15 mouse cellular contexts compared by ENCODE assay signal in genomic region chr17:27675453-27675852, GRCm38 (mm10). TPM values are rescaled to one million over a fixed set of nuclear protein-coding genes. Genes with fewer than 3 reads are reported as not detected.
DNase-seq lines count a peak whose midpoint lies in the region; ATAC-seq and TF ChIP-seq lines count a peak whose summit lies in the region.
"Had no signal": no experiment of that assay in that cellular context is flagged by ENCODE, and none has a peak within 500 bp of the region (broad histone marks: within the 10 kb centered on the region; RNA-seq: fewer than 3 reads in every experiment).

No protein-coding gene starts in this region.

- WGBS in intestine, postnatal 0 days = 48% methylated on average over 9 of the region's 9 CpGs
- 62% methylated on average over 9 of the region's 9 CpGs for WGBS in intestine, embryonic 16.5 days
- 46% methylated on average over 9 of the region's 9 CpGs for WGBS in stomach, postnatal 0 days

- peak; percentile 52 for TF ChIP-seq CTCF in intestine, postnatal 0 days (IDR thresholded peaks at IDR 0.05; ENCODE audit: low read depth)
- peak; percentile 47 for TF ChIP-seq CTCF in stomach, postnatal 0 days (IDR thresholded peaks at IDR 0.05; ENCODE audit: low read depth)

- H3K9ac ChIP-seq in intestine, postnatal 0 days (ENCODE audit: low read depth, low read length) = no peak overlapping the region
- H3K9ac ChIP-seq in intestine, embryonic 16.5 days (ENCODE audit: low read depth, low read length) = no peak overlapping the region
- H3K9ac ChIP-seq in stomach, postnatal 0 days (ENCODE audit: low read length) = no peak overlapping the region
- H3K9ac ChIP-seq: limb, embryonic 12.5 days had no signal

- H3K4me3 ChIP-seq in intestine, postnatal 0 days (ENCODE audit: low read depth, low read length) = no peak overlapping the region
- no peak overlapping the region for H3K4me3 ChIP-seq in intestine, embryonic 16.5 days (ENCODE audit: low read length)
- H3K4me3 ChIP-seq in stomach, postnatal 0 days (ENCODE audit: low read depth, low read length) = no peak overlapping the region
- H3K4me3 ChIP-seq: limb, embryonic 12.5 days had no signal

- H3K36me3 ChIP-seq in intestine, postnatal 0 days (ENCODE audit: control insufficient read depth, insufficient read depth) = no peaks in the 10 kb centered on the region
- no peaks in the 10 kb centered on the region for H3K36me3 ChIP-seq in intestine, embryonic 16.5 days (ENCODE audit: control insufficient read depth, insufficient read depth, low read length)
- H3K36me3 ChIP-seq in stomach, postnatal 0 days (ENCODE audit: control insufficient read depth, insufficient read depth, low read length) = no peaks in the 10 kb centered on the region
- H3K36me3 ChIP-seq: limb, embryonic 12.5 days had no signal

- H3K4me1 ChIP-seq in intestine, postnatal 0 days (replicated peaks; ENCODE audit: control insufficient read depth, insufficient read depth, low read length) = peaks cover 4% of the 10 kb centered on the region; the same call in 1 of the 2 replicates
- peaks cover 9% of the 10 kb centered on the region for H3K4me1 ChIP-seq in intestine, embryonic 16.5 days (ENCODE audit: control insufficient read depth, insufficient read depth, low read length)
- H3K4me1 ChIP-seq in stomach, postnatal 0 days (replicated peaks; ENCODE audit: control insufficient read depth, insufficient read depth) = no peaks in the 10 kb centered on the region
- H3K4me1 ChIP-seq: limb, embryonic 12.5 days had no signal

- no peak overlapping the region for H3K4me2 ChIP-seq in intestine, postnatal 0 days (replicated peaks; ENCODE audit: low read depth)
- no peak overlapping the region for H3K4me2 ChIP-seq in intestine, embryonic 16.5 days (ENCODE audit: low read depth, low read length)
- H3K4me2 ChIP-seq in stomach, postnatal 0 days (replicated peaks; ENCODE audit: low read depth) = no peak overlapping the region
- H3K4me2 ChIP-seq: limb, embryonic 12.5 days had no signal

- no peak overlapping the region for H3K27ac ChIP-seq in intestine, postnatal 0 days (ENCODE audit: low read depth, low read length)
- H3K27ac ChIP-seq in intestine, embryonic 16.5 days (ENCODE audit: low read length) = no peak overlapping the region
- no peak overlapping the region for H3K27ac ChIP-seq in stomach, postnatal 0 days (replicated peaks)
- H3K27ac ChIP-seq: limb, embryonic 12.5 days had no signal

- no peak for ATAC-seq in CD4-positive, CD25-positive, alpha-beta regulatory T cell, adult 4 months
- ATAC-seq in intestine, postnatal 0 days = no peak
- no peak for ATAC-seq in intestine, embryonic 16.5 days
- no peak for ATAC-seq in stomach, postnatal 0 days (ENCODE audit: low FRiP score, low TSS enrichment)

- no peaks in the 10 kb centered on the region for H3K9me3 ChIP-seq in intestine, postnatal 0 days (ENCODE audit: control insufficient read depth)
- H3K9me3 ChIP-seq in intestine, embryonic 16.5 days (ENCODE audit: control insufficient read depth, low read length) = no peaks in the 10 kb centered on the region
- H3K9me3 ChIP-seq in stomach, postnatal 0 days (ENCODE audit: control insufficient read depth, low read length) = no peaks in the 10 kb centered on the region
- H3K9me3 ChIP-seq: limb, embryonic 12.5 days had no signal

- DNase-seq in CD4-positive, CD25-positive, alpha-beta regulatory T cell, adult 2 months (ENCODE audit: low read depth, low spot score) = peak; percentile 28
- DNase-seq in lung, postnatal 10 days = peak; percentile 27
- no peak for DNase-seq in lung, postnatal 4 days
- no peak for DNase-seq in stomach, postnatal 0 days (ENCODE audit: low spot score)
- DNase-seq in layer of hippocampus, adult 9-10 months (ENCODE audit: low spot score) = no peak
- DNase-seq: adrenal gland, postnatal 10 days; gastrocnemius, postnatal 36 days had no signal

- no peaks in the 10 kb centered on the region for H3K27me3 ChIP-seq in intestine, postnatal 0 days (replicated peaks; ENCODE audit: control insufficient read depth, insufficient read depth, low read length)
- H3K27me3 ChIP-seq in intestine, embryonic 16.5 days (replicated peaks; ENCODE audit: control insufficient read depth, insufficient read depth, low read length) = no peaks in the 10 kb centered on the region
- H3K27me3 ChIP-seq in stomach, postnatal 0 days (ENCODE audit: control insufficient read depth, insufficient read depth, low read length) = no peaks in the 10 kb centered on the region
- H3K27me3 ChIP-seq: limb, embryonic 12.5 days had no signal

- no peak for TF ChIP-seq EP300 in stomach, postnatal 0 days (optimal IDR thresholded peaks at IDR 0.05)

RNA-seq across cellular contexts. Expression of gene Pacsin1, which starts 20.1 kb away (rescaled TPM):
- 10 to 100 TPM; 36.5 to 37.2 TPM for polyA plus RNA-seq in CD4-positive, CD25-positive, alpha-beta regulatory T cell, adult 4 months (2017; shearing (Covaris generic))
- polyA plus RNA-seq in intestine, postnatal 0 days (2015; fragmentation: Nextera tagmentation; extraction: Ambion mirVana) = 1.2 and 1.4 TPM in 2 replicates
- polyA plus RNA-seq in intestine, embryonic 16.5 days (2015; fragmentation: Nextera tagmentation; extraction: Ambion mirVana) = 2.1 and 2.7 TPM in 2 replicates
- polyA plus RNA-seq in stomach, postnatal 0 days (2015; fragmentation: Nextera tagmentation; extraction: Ambion mirVana) = 1.2 and 1.4 TPM in 2 replicates

RNA-seq across cellular contexts. Expression of gene Rps10, which starts 39.0 kb away (rescaled TPM):
- polyA plus RNA-seq in CD4-positive, CD25-positive, alpha-beta regulatory T cell, adult 4 months (2017; shearing (Covaris generic)) = 1,000 to 10,000 TPM; 1,603 to 1,674 TPM
- 591 and 603 TPM in 2 replicates for polyA plus RNA-seq in intestine, postnatal 0 days (2015; fragmentation: Nextera tagmentation; extraction: Ambion mirVana)
- 853 and 934 TPM in 2 replicates for polyA plus RNA-seq in intestine, embryonic 16.5 days (2015; fragmentation: Nextera tagmentation; extraction: Ambion mirVana)
- polyA plus RNA-seq in stomach, postnatal 0 days (2015; fragmentation: Nextera tagmentation; extraction: Ambion mirVana) = 828 and 879 TPM in 2 replicates

RNA-seq across cellular contexts. Expression of gene RPS10-NUDT3, which starts 40.4 kb away (rescaled TPM):
- not detected for polyA plus RNA-seq in CD4-positive, CD25-positive, alpha-beta regulatory T cell, adult 4 months (2017; shearing (Covaris generic))
- not detected in 2 replicates for polyA plus RNA-seq in intestine, postnatal 0 days (2015; fragmentation: Nextera tagmentation; extraction: Ambion mirVana)
- not detected in 2 replicates for polyA plus RNA-seq in intestine, embryonic 16.5 days (2015; fragmentation: Nextera tagmentation; extraction: Ambion mirVana)
- polyA plus RNA-seq in stomach, postnatal 0 days (2015; fragmentation: Nextera tagmentation; extraction: Ambion mirVana) = not detected in 2 replicates
- polyA plus RNA-seq: embryonic facial prominence, embryonic 14.5 days; heart, embryonic 16.5 days; intestine, embryonic 14.5 days; limb, embryonic 12.5 days; small intestine, adult 2 months had no signal

RNA-seq across cellular contexts. Expression of gene Nudt3, which starts 52.2 kb away (rescaled TPM):
- 10 to 100 TPM; 14.5 to 27.5 TPM for polyA plus RNA-seq in CD4-positive, CD25-positive, alpha-beta regulatory T cell, adult 4 months (2017; shearing (Covaris generic))
- 43.3 and 43.4 TPM in 2 replicates for polyA plus RNA-seq in intestine, postnatal 0 days (2015; fragmentation: Nextera tagmentation; extraction: Ambion mirVana)
- polyA plus RNA-seq in intestine, embryonic 16.5 days (2015; fragmentation: Nextera tagmentation; extraction: Ambion mirVana) = 56.6 and 57.4 TPM in 2 replicates
- polyA plus RNA-seq in stomach, postnatal 0 days (2015; fragmentation: Nextera tagmentation; extraction: Ambion mirVana) = 40.6 and 43.9 TPM in 2 replicates

RNA-seq across cellular contexts. Expression of gene Spdef, which starts 53.3 kb away (rescaled TPM):
- not detected for polyA plus RNA-seq in CD4-positive, CD25-positive, alpha-beta regulatory T cell, adult 4 months (2017; shearing (Covaris generic))
- polyA plus RNA-seq in intestine, postnatal 0 days (2015; fragmentation: Nextera tagmentation; extraction: Ambion mirVana) = 8.9 and 9.9 TPM in 2 replicates
- 20.0 and 21.9 TPM in 2 replicates for polyA plus RNA-seq in intestine, embryonic 16.5 days (2015; fragmentation: Nextera tagmentation; extraction: Ambion mirVana)
- 28.0 and 29.7 TPM in 2 replicates for polyA plus RNA-seq in stomach, postnatal 0 days (2015; fragmentation: Nextera tagmentation; extraction: Ambion mirVana)

Comparison
In these comparisons a context has a peak if more than half of its experiments do, and no peak if none do; other contexts are left out.
1. DNase-seq: peak in CD4-positive, CD25-positive, alpha-beta regulatory T cell, adult 2 months (single experiment) and lung, postnatal 10 days (single experiment); none in lung, postnatal 4 days (0 of 2), stomach, postnatal 0 days (single experiment) and layer of hippocampus, adult 9-10 months (single experiment).
2. RNA of gene Pacsin1, which starts 20.1 kb away (polyA plus RNA-seq): 36.5 to 37.2 TPM in CD4-positive, CD25-positive, alpha-beta regulatory T cell, adult 4 months; 2.1 to 2.7 TPM in intestine, embryonic 16.5 days, 1.2 to 1.4 TPM in intestine, postnatal 0 days and 1.2 to 1.4 TPM in stomach, postnatal 0 days; every median in the first group is over 10 times any median in the second.